Mouse (Mus musculus) E14TG2a.4 (cell line): ENCODE data around the gene Serpinb1a.
A peak's percentile ranks its signal among the peaks of the same experiment; 100 is the strongest.

Experiments used
- H3K27me3 ChIP-seq: 2 replicates; pipeline ENCODE4 v1.6.1; 2014; ENCODE audit warnings: low read length, control low read depth; ENCODE audit not compliant: insufficient read depth
- H3K36me3 ChIP-seq: 2 replicates; pipeline ENCODE4 v1.6.1; 2014; ENCODE audit warnings: low read length, control low read depth; ENCODE audit not compliant: insufficient read depth
- H3K4me1 ChIP-seq: replicated peaks from 2 replicates; pipeline ENCODE4 v1.6.1; 2014; ENCODE audit warnings: low read depth, low read length, control low read depth
- H3K4me3 ChIP-seq: replicated peaks from 2 replicates; pipeline ENCODE4 v1.5.1; 2014; ENCODE audit warnings: mild to moderate bottlenecking, low read length
- H3K9me3 ChIP-seq: 2 replicates; pipeline ENCODE4 v1.6.1; 2014; ENCODE audit warnings: low read length, control low read depth
- CTCF ChIP-seq: conservative IDR thresholded peaks from 2 replicates; pipeline ENCODE4 v1.5.1; 2014; ENCODE audit warnings: low read length
- NANOG ChIP-seq: IDR thresholded peaks from 2 replicates; pipeline ENCODE4 v1.6.1; 2014; ENCODE audit warnings: borderline replicate concordance, low read length, mixed read lengths
- POU5F1 ChIP-seq: IDR thresholded peaks from 2 replicates; pipeline ENCODE4 v1.6.1; 2014; ENCODE audit warnings: low read length, borderline replicate concordance

The Serpinb1a gene

DNA sequence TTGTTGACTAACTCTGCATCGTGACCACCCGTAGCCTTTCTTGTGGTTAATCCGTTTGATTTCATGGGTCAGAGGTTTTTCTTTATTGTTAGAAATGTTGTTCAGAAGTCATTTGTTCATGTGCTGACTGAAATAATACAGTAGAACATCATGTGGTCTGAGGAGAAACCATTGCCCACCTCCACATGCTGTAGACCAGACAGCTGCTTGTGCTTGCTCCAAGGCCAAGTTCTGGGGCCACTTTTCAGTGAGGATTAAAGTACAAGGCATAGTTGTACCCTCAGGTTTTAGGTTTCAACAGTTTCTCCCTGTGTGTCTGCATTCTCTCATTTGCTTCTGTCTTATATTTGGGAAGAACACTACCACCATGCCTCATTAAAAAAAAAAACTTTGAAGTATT lies 43.4 kb downstream of the Serpinb1a start:
- peaks cover 31% of the 10 kb centered on the region for H3K4me1 ChIP-seq
- TF ChIP-seq NANOG (no peak), CTCF (no peak), POU5F1 (no peak)
- H3K4me3 ChIP-seq = no peak overlapping the region

GRCm38 (mm10) chr13:32806820-32807219 lies 44.2 kb downstream of the Serpinb1a start:
- Histone ChIP-seq H3K36me3 (peaks cover 70% of the 10 kb centered on the region), H3K9me3 (no peaks in the 10 kb centered on the region), H3K4me1 (peaks cover 31% of the 10 kb centered on the region), H3K27me3 (peaks cover 14% of the 10 kb centered on the region), H3K4me3 (no peak overlapping the region)
- no peak for TF ChIP-seq CTCF
- TF ChIP-seq NANOG = peak; percentile 45; the same call in 1 of the 2 replicates
- TF ChIP-seq POU5F1 = no peak

More for the DNA sequence above, 43.4 kb downstream of the Serpinb1a start:
- Histone ChIP-seq H3K9me3 (no peaks in the 10 kb centered on the region), H3K27me3 (peaks cover 14% of the 10 kb centered on the region), H3K36me3 (peaks cover 73% of the 10 kb centered on the region)

GRCm38 (mm10) chr13:32803701-32804345 lies 47.2 kb downstream of the Serpinb1a start:
- peaks cover 38% of the 10 kb centered on the region for H3K4me1 ChIP-seq
- peaks cover 48% of the 10 kb centered on the region for H3K36me3 ChIP-seq
- no peak for TF ChIP-seq POU5F1
- no peak for TF ChIP-seq CTCF
- TF ChIP-seq NANOG = no peak
- peaks cover 14% of the 10 kb centered on the region for H3K27me3 ChIP-seq
- H3K9me3 ChIP-seq = no peaks in the 10 kb centered on the region
- H3K4me3 ChIP-seq = peak overlapping the region; percentile 90; the same call in 1 of the 2 replicates

DNA sequence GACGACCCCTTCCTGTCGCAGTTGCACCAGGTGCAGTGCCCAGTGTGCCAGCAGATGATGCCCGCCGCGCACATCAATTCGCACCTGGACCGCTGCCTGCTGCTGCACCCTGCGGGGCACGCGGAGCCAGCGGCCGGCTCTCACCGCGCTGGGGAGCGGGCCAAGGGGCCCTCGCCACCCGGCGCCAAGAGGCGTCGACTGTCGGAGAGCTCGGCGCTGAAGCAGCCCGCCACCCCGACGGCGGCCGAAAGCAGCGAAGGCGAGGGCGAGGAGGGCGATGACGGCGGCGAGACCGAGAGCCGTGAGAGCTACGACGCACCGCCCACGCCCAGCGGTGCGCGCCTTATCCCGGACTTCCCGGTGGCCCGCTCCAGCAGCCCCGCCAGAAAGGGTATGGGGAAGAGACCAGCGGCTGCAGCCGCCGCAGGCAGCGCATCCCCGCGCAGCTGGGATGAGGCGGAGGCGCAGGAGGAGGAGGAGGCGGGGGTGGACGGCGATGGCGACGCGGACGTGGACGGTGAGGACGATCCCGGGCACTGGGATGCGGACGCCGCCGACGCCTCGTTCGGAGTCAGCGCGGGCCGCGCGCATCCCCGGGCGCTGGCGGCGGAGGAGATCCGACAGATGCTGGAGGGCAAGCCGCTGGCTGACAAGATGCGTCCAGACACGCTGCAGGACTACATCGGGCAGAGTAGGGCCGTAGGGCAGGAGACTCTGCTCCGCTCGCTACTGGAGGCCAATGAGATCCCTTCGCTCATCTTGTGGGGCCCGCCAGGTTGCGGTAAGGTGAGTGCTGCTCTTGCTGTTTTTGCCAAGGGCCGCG lies 48.5 kb downstream of the Serpinb1a start, which contains the start of gene D930007J09Rik:
TSS of gene D930007J09Rik (minus strand) at position 591 of the 823 bp plus-strand sequence.
- Histone ChIP-seq H3K9me3 (no peaks in the 10 kb centered on the region), H3K4me1 (peaks cover 36% of the 10 kb centered on the region), H3K4me3 (peak within 1 kb of the TSS; percentile 90), H3K36me3 (peaks cover 40% of the 10 kb centered on the region), H3K27me3 (peaks cover 14% of the 10 kb centered on the region)
- TF ChIP-seq POU5F1 = no peak
- TF ChIP-seq CTCF = no peak
- no peak for TF ChIP-seq NANOG

- H3K4me3 ChIP-seq = peak within 1 kb of the TSS; percentile 90
- no peaks in the 10 kb centered on the region for H3K9me3 ChIP-seq
- H3K27me3 ChIP-seq = peaks cover 14% of the 10 kb centered on the region
- H3K4me1 ChIP-seq = peaks cover 29% of the 10 kb centered on the region
- peaks cover 33% of the 10 kb centered on the region for H3K36me3 ChIP-seq
- TF ChIP-seq CTCF (no peak), NANOG (no peak), POU5F1 (no peak)
Measured at GRCm38 (mm10) chr13:32801693-32802221, 49.2 kb downstream of the Serpinb1a start, which contains the start of gene Wrnip1. Wrnip1 (plus strand) TSS chr13:32802038.

DNA sequence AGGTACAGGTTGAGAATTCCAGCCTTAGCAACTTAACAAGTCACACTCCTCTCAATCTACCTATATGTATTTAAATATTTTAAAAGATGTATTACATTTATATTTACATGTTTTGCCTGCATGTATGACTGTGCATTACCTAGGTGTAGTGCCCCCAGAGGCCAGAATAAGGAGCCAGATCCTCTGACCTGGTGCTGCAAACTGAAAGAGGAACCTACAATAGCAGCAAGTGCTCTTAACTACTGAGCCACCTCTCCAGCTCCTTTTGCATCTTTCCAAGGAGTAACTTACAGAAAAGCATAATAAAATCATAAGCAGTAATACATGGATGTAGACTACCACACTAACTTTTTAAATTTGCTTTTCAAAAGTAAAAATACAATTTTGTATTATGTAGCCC lies 50.1 kb downstream of the Serpinb1a start:
- Histone ChIP-seq H3K4me1 (peaks cover 21% of the 10 kb centered on the region), H3K4me3 (peak overlapping the region; percentile 73; the same call in 1 of the 2 replicates), H3K27me3 (peaks cover 14% of the 10 kb centered on the region), H3K9me3 (no peaks in the 10 kb centered on the region), H3K36me3 (peaks cover 26% of the 10 kb centered on the region)
- TF ChIP-seq CTCF (no peak), POU5F1 (no peak), NANOG (no peak)

DNA sequence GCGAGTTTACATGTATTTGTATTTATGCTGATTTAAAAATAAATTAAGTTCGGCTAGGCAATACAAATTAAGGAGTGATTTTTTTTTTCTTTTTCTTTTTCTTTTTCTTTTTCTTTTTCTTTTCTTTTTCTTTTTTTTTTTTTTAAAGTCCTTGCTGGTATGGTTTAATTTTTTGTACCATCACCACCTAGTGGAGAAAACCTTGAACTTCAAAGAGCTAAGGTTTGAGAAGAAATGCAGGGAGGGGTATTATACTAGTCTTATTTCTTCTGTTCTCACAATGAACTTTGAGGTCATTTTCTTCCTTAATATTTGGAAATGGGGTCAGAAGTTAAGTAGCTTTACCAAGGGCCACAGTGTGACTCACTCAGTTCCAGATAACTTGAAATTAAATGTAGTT lies 51.9 kb downstream of the Serpinb1a start:
- peaks cover 14% of the 10 kb centered on the region for H3K27me3 ChIP-seq
- no peaks in the 10 kb centered on the region for H3K9me3 ChIP-seq

DNA sequence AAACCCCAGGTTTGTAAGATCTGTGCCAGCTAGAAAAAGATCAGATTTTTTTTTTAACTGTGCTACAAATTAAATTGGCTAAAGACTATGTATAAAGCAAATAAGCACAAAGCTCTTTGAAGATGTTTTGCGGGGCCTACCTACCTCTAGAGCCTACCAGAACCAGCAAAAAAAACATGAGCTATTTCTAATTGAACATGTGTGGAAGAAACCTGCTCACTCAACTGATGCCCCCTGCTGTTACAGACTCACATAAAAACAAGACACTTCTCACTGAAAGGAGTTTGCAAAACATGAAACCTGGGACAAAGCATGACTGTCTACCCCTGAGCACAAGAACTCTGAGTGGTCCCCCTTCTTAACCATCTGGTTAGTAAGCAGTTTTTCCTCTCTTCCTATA lies 53.9 kb downstream of the Serpinb1a start:
- no peaks in the 10 kb centered on the region for H3K36me3 ChIP-seq
- H3K9me3 ChIP-seq = no peaks in the 10 kb centered on the region
- H3K4me3 ChIP-seq = no peak overlapping the region
- TF ChIP-seq CTCF = no peak
- no peak for TF ChIP-seq NANOG
- TF ChIP-seq POU5F1 = no peak
- H3K27me3 ChIP-seq = no peaks in the 10 kb centered on the region
- H3K4me1 ChIP-seq = peaks cover 10% of the 10 kb centered on the region

More for the DNA sequence above, 51.9 kb downstream of the Serpinb1a start:
- Histone ChIP-seq H3K36me3 (peaks cover 9% of the 10 kb centered on the region), H3K4me3 (no peak overlapping the region), H3K4me1 (peaks cover 23% of the 10 kb centered on the region)
- no peak for TF ChIP-seq NANOG
- TF ChIP-seq POU5F1 = no peak
- peak; percentile 24; the same call in 1 of the 2 replicates for TF ChIP-seq CTCF

DNA sequence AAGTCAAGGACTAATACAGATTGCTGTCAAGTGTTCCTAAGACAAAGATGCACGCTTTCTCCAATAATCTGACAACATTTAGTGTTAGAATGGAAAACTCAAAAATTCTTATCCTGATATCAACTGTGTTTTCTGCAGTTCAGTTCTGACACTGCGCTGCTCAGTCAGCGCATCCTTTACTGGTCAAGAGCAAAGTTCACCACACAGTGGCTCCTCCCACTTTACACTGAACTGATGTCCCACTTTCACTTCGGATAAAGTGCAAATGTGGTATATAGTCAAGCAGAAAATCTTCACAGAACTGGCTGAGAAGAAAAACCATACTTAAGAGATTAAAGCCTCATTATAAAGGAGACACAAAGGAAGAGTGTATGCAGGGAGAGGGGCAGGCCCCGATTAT lies 55.8 kb downstream of the Serpinb1a start:
- no peak for TF ChIP-seq POU5F1
- TF ChIP-seq NANOG = no peak
- TF ChIP-seq CTCF = no peak
- Histone ChIP-seq H3K27me3 (no peaks in the 10 kb centered on the region), H3K4me3 (no peak overlapping the region), H3K4me1 (0 out of 2 replicates have a peak, but pooled peaks cover 3% of the 10 kb centered on the region), H3K36me3 (no peaks in the 10 kb centered on the region), H3K9me3 (no peaks in the 10 kb centered on the region)
